12 mouse cellular contexts compared by ENCODE assay signal in genomic region chr13:72632361-72632760, GRCm38 (mm10). TPM values are rescaled to one million over a fixed set of nuclear protein-coding genes. Genes with fewer than 3 reads are reported as not detected.
DNase-seq lines count a peak whose midpoint lies in the region; ATAC-seq lines count a peak whose summit lies in the region.
"Had no signal": no experiment of that assay in that cellular context is flagged by ENCODE, and none has a peak within 500 bp of the region (broad histone marks: within the 10 kb centered on the region; RNA-seq: fewer than 3 reads in every experiment).

No protein-coding gene starts in this region.

- H3K27ac ChIP-seq in heart, embryonic 14.5 days (replicated peaks in 1 of 2; ENCODE audit: control insufficient read depth in 1 of 2, insufficient read depth in 1 of 2, low read depth in 2 of 2, low read length in 2 of 2), result no peak overlapping the region
- peak overlapping the region; percentile 98 for H3K27ac ChIP-seq in hindbrain, embryonic 10.5 days
- H3K27ac ChIP-seq in midbrain, embryonic 16.5 days (ENCODE audit: low read length), result peak overlapping the region; percentile 91
- H3K27ac ChIP-seq: intestine, embryonic 15.5 days had no signal

- intact Hi-C loops in heart, postnatal 36 days (cut with DNase I), result no loop called here

- peaks cover 90% of the 10 kb centered on the region for H3K27me3 ChIP-seq in heart, embryonic 14.5 days (ENCODE audit: control insufficient read depth, insufficient read depth, low read length)
- H3K27me3 ChIP-seq in hindbrain, embryonic 10.5 days (ENCODE audit: insufficient read depth, poor library complexity, severe bottlenecking), result peaks cover 97% of the 10 kb centered on the region
- H3K27me3 ChIP-seq in midbrain, embryonic 16.5 days (ENCODE audit: control insufficient read depth, insufficient read depth, low read depth, low read length), result peaks cover 28% of the 10 kb centered on the region

- H3K36me3 ChIP-seq in heart, embryonic 14.5 days (ENCODE audit: control insufficient read depth, insufficient read depth, low read length), result no peaks in the 10 kb centered on the region
- H3K36me3 ChIP-seq in hindbrain, embryonic 10.5 days, result peaks cover 30% of the 10 kb centered on the region
- no peaks in the 10 kb centered on the region for H3K36me3 ChIP-seq in midbrain, embryonic 16.5 days (ENCODE audit: control insufficient read depth, insufficient read depth, low read length)
- H3K36me3 ChIP-seq: intestine, embryonic 15.5 days had no signal

- H3K4me3 ChIP-seq in heart, embryonic 14.5 days (ENCODE audit: control insufficient read depth in 1 of 2, insufficient read depth in 1 of 2, low read depth in 1 of 2, low read length in 2 of 2), result peak overlapping the region; percentile 27 to 70
- H3K4me3 ChIP-seq in hindbrain, embryonic 10.5 days, result peak overlapping the region; percentile 91
- peak overlapping the region; percentile 65 for H3K4me3 ChIP-seq in midbrain, embryonic 16.5 days (ENCODE audit: low read depth, low read length)

- ATAC-seq in heart, embryonic 14.5 days (ENCODE audit: insufficient number of reproducible peaks, insufficient read depth, low FRiP score, low read depth), result no peak
- ATAC-seq in midbrain, embryonic 16.5 days, result no peak
- ATAC-seq: intestine, embryonic 15.5 days had no signal

- no peak for DNase-seq in heart, postnatal 36 days
- DNase-seq in NIH3T3 (ENCODE audit: low read depth), result peak; percentile 40
- no peak for DNase-seq in hindbrain, embryonic 10.5 days (ENCODE audit: low spot score)
- no peak for DNase-seq in left cerebral cortex, adult 18-20 months (ENCODE audit: low spot score in 2 of 2)
- DNase-seq in layer of hippocampus, adult 9-10 months (ENCODE audit: low spot score), result no peak
- no peak for DNase-seq in adrenal gland, postnatal 36 days
- DNase-seq: cerebellum, adult 8-10 months had no signal

- WGBS in heart, embryonic 14.5 days, result 21% methylated on average over 6 of the region's 6 CpGs
- 4% methylated on average over 6 of the region's 6 CpGs for WGBS in hindbrain, embryonic 10.5 days
- 12% methylated on average over 6 of the region's 6 CpGs for WGBS in midbrain, embryonic 16.5 days

- H3K4me2 ChIP-seq in heart, embryonic 14.5 days (ENCODE audit: low read length), result peak overlapping the region; percentile 92
- peak overlapping the region; percentile 67 for H3K4me2 ChIP-seq in midbrain, embryonic 16.5 days (ENCODE audit: low read length)
- H3K4me2 ChIP-seq: intestine, embryonic 15.5 days; liver, embryonic 11.5 days had no signal

- peak overlapping the region; percentile 81 for H3K9ac ChIP-seq in heart, embryonic 14.5 days (ENCODE audit: low read length)
- peak overlapping the region; percentile 85 for H3K9ac ChIP-seq in midbrain, embryonic 16.5 days (ENCODE audit: low read depth, low read length)
- H3K9ac ChIP-seq: forebrain, postnatal 0 days; intestine, embryonic 15.5 days had no signal

- no peaks in the 10 kb centered on the region for H3K9me3 ChIP-seq in heart, embryonic 14.5 days (ENCODE audit: control insufficient read depth, low read length)
- no peaks in the 10 kb centered on the region for H3K9me3 ChIP-seq in hindbrain, embryonic 10.5 days
- H3K9me3 ChIP-seq in midbrain, embryonic 16.5 days (replicated peaks; ENCODE audit: control insufficient read depth, low read length, poor library complexity, severe bottlenecking), result no peaks in the 10 kb centered on the region
- H3K9me3 ChIP-seq: intestine, embryonic 15.5 days had no signal

- H3K4me1 ChIP-seq in heart, embryonic 14.5 days (ENCODE audit: control insufficient read depth in 2 of 2, insufficient read depth in 2 of 2, low read length in 2 of 2), result peaks cover 4 to 18% of the 10 kb centered on the region in 2 experiments; a peak in 3 of 4 replicates
- peaks cover 96% of the 10 kb centered on the region for H3K4me1 ChIP-seq in hindbrain, embryonic 10.5 days (replicated peaks)
- H3K4me1 ChIP-seq in midbrain, embryonic 16.5 days (ENCODE audit: control insufficient read depth, insufficient read depth, low read length), result peaks cover 14% of the 10 kb centered on the region

RNA-seq across cellular contexts. Expression of gene Irx2, which starts 3.7 kb away (rescaled TPM):
- 11.2 and 13.3 TPM in 2 replicates for polyA plus RNA-seq in heart, embryonic 14.5 days (2014; fragmentation: Nextera tagmentation; extraction: Ambion mirVana)
- total RNA-seq in heart, postnatal 36 days (2021), result 1 to 10 TPM; 3.7 to 6.1 TPM
- polyA plus RNA-seq in hindbrain, embryonic 10.5 days (2016; fragmentation: Nextera tagmentation; extraction: Ambion mirVana), result 38.1 and 50.5 TPM in 2 replicates
- 33.3 and 34.0 TPM in 2 replicates for polyA plus RNA-seq in midbrain, embryonic 16.5 days (2015; fragmentation: Nextera tagmentation; extraction: Ambion mirVana)
- total RNA-seq in left cerebral cortex, adult 18-20 months (2021), result not detected
- under 1 TPM; 0.23 to 0.43 TPM for total RNA-seq in adrenal gland, postnatal 36 days (2021)

Comparison
In these comparisons a context has a peak if more than half of its experiments do, and no peak if none do; other contexts are left out.
1. H3K27ac ChIP-seq: peak in hindbrain, embryonic 10.5 days (single experiment) and midbrain, embryonic 16.5 days (single experiment); none in heart, embryonic 14.5 days (0 of 2).
2. Peak in every context shown above with its lines, with median percentiles within 50 percentile points of each other: H3K4me3 ChIP-seq.